9 mouse cellular contexts compared by ENCODE assay signal in the genomic region with DNA sequence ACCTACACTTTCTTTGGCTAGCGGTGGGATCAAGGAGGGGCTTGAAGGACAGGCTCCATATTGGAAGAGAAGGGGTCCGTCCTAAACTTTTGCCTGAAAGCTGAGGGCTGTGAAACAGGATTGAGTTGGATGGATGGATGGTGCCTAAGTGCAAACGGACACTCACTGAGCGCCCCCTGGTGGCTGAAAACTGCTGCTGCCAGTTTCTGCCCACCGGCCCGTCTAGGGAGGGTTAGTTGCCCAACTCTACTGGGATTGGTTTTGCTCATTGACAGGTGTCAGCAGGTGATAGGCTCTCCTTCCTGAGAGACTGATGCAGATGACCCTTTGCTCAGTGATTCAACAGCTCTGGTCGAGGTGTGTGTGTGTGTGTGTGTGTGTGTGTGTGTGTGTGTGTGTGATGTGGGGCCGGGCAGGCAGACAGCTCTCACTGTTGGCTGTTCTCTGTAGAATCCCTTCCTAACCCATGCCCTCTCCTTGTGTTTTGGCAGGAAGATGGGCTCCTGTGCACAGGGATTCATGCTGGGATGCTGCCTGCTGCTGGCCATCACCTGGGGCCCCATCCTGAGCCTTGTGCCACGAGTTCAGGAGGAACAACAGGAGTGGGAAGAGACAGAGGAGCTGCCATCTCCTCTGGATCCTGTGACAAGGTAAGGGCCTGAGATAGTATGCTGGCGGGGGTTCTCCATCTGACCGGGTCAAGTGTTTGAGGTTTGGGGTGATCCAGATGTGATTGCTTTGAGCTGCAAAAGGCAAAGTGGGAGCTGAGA. TPM values are rescaled to one million over a fixed set of nuclear protein-coding genes. Genes with fewer than 3 reads are reported as not detected.
DNase-seq lines count a peak whose midpoint lies in the region; ATAC-seq and TF ChIP-seq lines count a peak whose summit lies in the region.
"Had no signal": no experiment of that assay in that cellular context is flagged by ENCODE, and none has a peak within 500 bp of the region (broad histone marks: within the 10 kb centered on the region; RNA-seq: fewer than 3 reads in every experiment).

No protein-coding gene starts in this region.

- ATAC-seq in cerebellum, adult (ENCODE audit: insufficient number of reproducible peaks, low FRiP score, low TSS enrichment): no peak
- ATAC-seq in granulocyte monocyte progenitor cell, adult 5-6 weeks (replicated peaks; ENCODE audit: poor library complexity, severe bottlenecking): peak; percentile 68
- peak; percentile 55 for ATAC-seq in stomach, postnatal 0 days (ENCODE audit: low FRiP score, low TSS enrichment)
- ATAC-seq: Patski had no signal

- H3K4me1 ChIP-seq in stomach, postnatal 0 days (replicated peaks; ENCODE audit: control insufficient read depth, insufficient read depth): no peaks in the 10 kb centered on the region; the same call in 1 of the 2 replicates

- no peaks in the 10 kb centered on the region; the same call in 1 of the 2 replicates for H3K36me3 ChIP-seq in stomach, postnatal 0 days (ENCODE audit: control insufficient read depth, insufficient read depth, low read length)

- H3K27me3 ChIP-seq in stomach, postnatal 0 days (ENCODE audit: control insufficient read depth, insufficient read depth, low read length): no peaks in the 10 kb centered on the region
- H3K27me3 ChIP-seq: Patski had no signal

- H3K4me2 ChIP-seq in stomach, postnatal 0 days (replicated peaks; ENCODE audit: low read depth): no peak overlapping the region

- no peak overlapping the region for H3K9ac ChIP-seq in stomach, postnatal 0 days (ENCODE audit: low read length)

- no peaks in the 10 kb centered on the region for H3K9me3 ChIP-seq in stomach, postnatal 0 days (ENCODE audit: control insufficient read depth, low read length)

- WGBS in stomach, postnatal 0 days: 32% methylated on average over 11 of the region's 11 CpGs

- no peak for TF ChIP-seq POLR2A in brain, embryonic 14.5 days (IDR thresholded peaks at IDR 0.05; ENCODE audit: borderline replicate concordance, extremely low read depth, insufficient read depth, insufficient read length, poor library complexity, severe bottlenecking)

- DNase-seq in cerebellum, adult 18-20 months: peak; percentile 61 to 74
- peak; percentile 59 for DNase-seq in A20 (ENCODE audit: low read depth, low spot score)
- DNase-seq in brain, embryonic 14.5 days (ENCODE audit: low read depth): peak; percentile 76
- peak; percentile 92 for DNase-seq in kidney, postnatal 10 days
- peak; percentile 83 for DNase-seq in lung, postnatal 36 days
- DNase-seq in stomach, postnatal 0 days (ENCODE audit: low spot score): peak; percentile 84

- TF ChIP-seq CTCF in brain, embryonic 14.5 days (IDR thresholded peaks at IDR 0.05; ENCODE audit: borderline replicate concordance, extremely low read depth, insufficient read depth, insufficient read length): peak; percentile 94
- TF ChIP-seq CTCF in stomach, postnatal 0 days (IDR thresholded peaks at IDR 0.05; ENCODE audit: low read depth): peak; percentile 93

- H3K4me3 ChIP-seq in stomach, postnatal 0 days (ENCODE audit: low read depth, low read length): no peak overlapping the region

- TF ChIP-seq EP300 in stomach, postnatal 0 days (optimal IDR thresholded peaks at IDR 0.05): no peak

- no peak overlapping the region for H3K27ac ChIP-seq in stomach, postnatal 0 days (replicated peaks)

RNA-seq across cellular contexts. Expression of gene C1qtnf1, which starts 15.4 kb away (rescaled TPM):
- 4.6 and 5.9 TPM in 2 replicates for polyA plus RNA-seq in brain, embryonic 14.5 days (2012; rRNA removed)
- total RNA-seq in granulocyte monocyte progenitor cell, adult 5-6 weeks (2014; fragmentation: Nextera tagmentation): not detected in 2 replicates
- not detected in 2 replicates for total RNA-seq in granulocyte monocyte progenitor cell, adult 5-6 weeks (2017)
- 9.0 and 11.0 TPM in 2 replicates for polyA plus RNA-seq in stomach, postnatal 0 days (2015; fragmentation: Nextera tagmentation; extraction: Ambion mirVana)

RNA-seq across cellular contexts. Expression of gene Cant1, which starts 24.5 kb away (rescaled TPM):
- polyA plus RNA-seq in brain, embryonic 14.5 days (2012; rRNA removed): 38.8 and 45.7 TPM in 2 replicates
- 29.7 and 34.6 TPM in 2 replicates for total RNA-seq in granulocyte monocyte progenitor cell, adult 5-6 weeks (2014; fragmentation: Nextera tagmentation)
- total RNA-seq in granulocyte monocyte progenitor cell, adult 5-6 weeks (2017): 18.6 and 21.0 TPM in 2 replicates
- 32.3 and 33.9 TPM in 2 replicates for polyA plus RNA-seq in stomach, postnatal 0 days (2015; fragmentation: Nextera tagmentation; extraction: Ambion mirVana)

RNA-seq across cellular contexts. Expression of gene Engase, which starts 33.2 kb away (rescaled TPM):
- 7.4 and 8.1 TPM in 2 replicates for polyA plus RNA-seq in brain, embryonic 14.5 days (2012; rRNA removed)
- 2.2 and 4.8 TPM in 2 replicates for total RNA-seq in granulocyte monocyte progenitor cell, adult 5-6 weeks (2014; fragmentation: Nextera tagmentation)
- 2.4 and 5.7 TPM in 2 replicates for total RNA-seq in granulocyte monocyte progenitor cell, adult 5-6 weeks (2017)
- polyA plus RNA-seq in stomach, postnatal 0 days (2015; fragmentation: Nextera tagmentation; extraction: Ambion mirVana): 12.6 and 13.7 TPM in 2 replicates

RNA-seq across cellular contexts. Expression of gene Lgals3bp, which starts 41.5 kb away (rescaled TPM):
- 5.6 and 7.0 TPM in 2 replicates for polyA plus RNA-seq in brain, embryonic 14.5 days (2012; rRNA removed)
- total RNA-seq in granulocyte monocyte progenitor cell, adult 5-6 weeks (2014; fragmentation: Nextera tagmentation): 85.3 and 107 TPM in 2 replicates
- 36.0 and 44.8 TPM in 2 replicates for total RNA-seq in granulocyte monocyte progenitor cell, adult 5-6 weeks (2017)
- 142 and 144 TPM in 2 replicates for polyA plus RNA-seq in stomach, postnatal 0 days (2015; fragmentation: Nextera tagmentation; extraction: Ambion mirVana)
